Mouse (Mus musculus): ENCODE measurements around the gene Edf1. TPM values are rescaled to one million over a fixed set of nuclear protein-coding genes. Genes with fewer than 3 reads are reported as not detected.

Edf1 gene
- polyA plus RNA-seq, 1 experiment from 2014 or later = 386 TPM

DNA sequence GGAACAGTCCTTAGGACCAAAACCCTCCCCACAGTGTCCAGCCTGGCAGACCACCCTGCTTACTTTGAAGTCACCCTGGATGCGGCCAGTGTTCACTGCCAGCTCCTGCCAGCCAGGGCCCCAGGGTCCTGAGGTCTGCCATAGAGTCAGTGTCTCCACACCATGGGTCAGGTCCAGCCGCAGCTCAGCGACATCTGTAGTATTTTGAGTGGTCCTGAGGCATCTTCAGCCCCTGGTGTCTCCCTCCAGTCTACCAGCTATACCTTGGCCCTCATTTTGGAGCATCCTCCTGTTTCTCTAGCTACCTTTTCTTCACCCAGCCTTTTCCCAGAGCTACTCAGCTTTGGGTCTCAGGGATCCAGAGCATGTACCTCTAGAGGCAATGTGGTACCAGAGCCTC, 11.7 kb downstream of the Edf1 start:
- Histone ChIP-seq H3K9me3 (no peaks in the 10 kb centered on the region), H3K27me3 (replicated peaks) (no peaks in the 10 kb centered on the region), H3K9ac (no peak overlapping the region), H3K27ac (no peak overlapping the region), H3K4me3 (no peak overlapping the region), H3K4me2 (replicated peaks) (no peak overlapping the region), H3K4me1 (peaks cover 14% of the 10 kb centered on the region), H3K36me3 (peaks cover 75% of the 10 kb centered on the region)
- WGBS = 96% methylated on average over 3 of the region's 3 CpGs
- no peak for ATAC-seq (ENCODE audit: low FRiP score, low read depth)

DNA sequence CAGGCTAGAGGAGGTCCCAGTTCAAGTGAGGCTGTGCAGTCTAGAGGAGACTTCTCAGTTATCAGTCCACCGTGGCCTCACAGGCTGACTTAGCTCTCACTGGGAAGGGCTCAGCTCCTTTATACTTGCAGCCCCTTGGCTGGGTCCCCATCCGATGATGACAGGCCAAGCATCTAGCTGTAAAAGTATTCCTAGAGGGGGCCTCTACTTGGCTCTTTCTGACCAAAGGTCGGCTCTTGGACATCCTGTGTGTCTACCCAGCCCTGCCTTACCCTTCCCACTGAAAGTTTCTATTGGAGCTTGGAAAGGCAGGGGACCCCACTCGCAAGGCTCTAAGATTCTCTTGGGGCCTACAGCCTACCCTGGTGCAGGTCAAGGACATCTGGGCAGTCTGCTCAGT, 13.6 kb downstream of the Edf1 start:
- H3K27me3 ChIP-seq (replicated peaks) = peaks cover 9% of the 10 kb centered on the region
- no peak overlapping the region for H3K9ac ChIP-seq
- no peak overlapping the region for H3K27ac ChIP-seq
- no peak for ATAC-seq (ENCODE audit: low FRiP score, low read depth)
- WGBS = 91% methylated on average over 4 of the region's 4 CpGs
- no peak overlapping the region for H3K4me2 ChIP-seq (replicated peaks)
- H3K4me1 ChIP-seq = peaks cover 21% of the 10 kb centered on the region
- H3K36me3 ChIP-seq = peaks cover 56% of the 10 kb centered on the region
- no peak overlapping the region for H3K4me3 ChIP-seq
- no peaks in the 10 kb centered on the region for H3K9me3 ChIP-seq

DNA sequence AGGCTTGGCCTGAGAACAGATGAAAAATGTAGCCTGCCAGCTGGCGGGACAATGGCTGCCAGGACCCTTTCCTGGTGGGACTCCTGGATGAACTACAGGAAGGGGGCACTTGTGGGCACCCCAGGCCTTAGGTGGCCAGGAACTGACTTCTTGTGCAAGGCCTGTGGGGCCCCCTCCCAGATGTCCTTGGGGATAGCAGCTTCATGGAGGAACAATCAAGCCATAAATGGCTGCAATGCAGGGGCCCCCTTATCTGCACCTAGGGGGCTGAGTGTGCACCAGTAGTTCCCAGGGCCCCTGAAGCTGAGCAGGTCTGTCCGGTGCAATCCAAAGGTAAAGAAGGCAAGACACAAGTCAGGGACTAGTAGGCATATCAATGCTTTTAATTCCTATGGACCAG, 15.4 kb downstream of the Edf1 start:
- Histone ChIP-seq H3K9ac (no peak overlapping the region), H3K36me3 (peaks cover 37% of the 10 kb centered on the region), H3K4me3 (no peak overlapping the region), H3K27me3 (replicated peaks) (peaks cover 28% of the 10 kb centered on the region), H3K9me3 (no peaks in the 10 kb centered on the region), H3K4me1 (peaks cover 31% of the 10 kb centered on the region), H3K4me2 (replicated peaks) (peak overlapping the region; percentile 86), H3K27ac (no peak overlapping the region)
- no peak for ATAC-seq (ENCODE audit: low FRiP score, low read depth)
- 90% methylated on average over 2 of the region's 2 CpGs for WGBS

GRCm38 (mm10) chr2:25574136-25574535, 16.5 kb downstream of the Edf1 start:
- H3K27ac ChIP-seq = no peak overlapping the region
- peaks cover 27% of the 10 kb centered on the region for H3K36me3 ChIP-seq
- H3K27me3 ChIP-seq (replicated peaks) = peaks cover 39% of the 10 kb centered on the region
- ATAC-seq (ENCODE audit: low FRiP score, low read depth) = no peak; the same call in 1 of the 2 replicates
- peak overlapping the region; percentile 55 for H3K4me3 ChIP-seq
- WGBS = 16% methylated on average over 11 of the region's 11 CpGs
- peak overlapping the region; percentile 86 for H3K4me2 ChIP-seq (replicated peaks)
- H3K9me3 ChIP-seq = no peaks in the 10 kb centered on the region
- peak overlapping the region; percentile 61 for H3K9ac ChIP-seq
- H3K4me1 ChIP-seq = peaks cover 41% of the 10 kb centered on the region

GRCm38 (mm10) chr2:25574579-25575431, 17.2 kb downstream of the Edf1 start, which contains the start of the genes Mamdc4 and Phpt1:
Mamdc4 (minus strand) TSS chr2:25574845.
Phpt1 (minus strand) TSS chr2:25575224.
- peak within 1 kb of the TSS; percentile 61 for H3K9ac ChIP-seq
- peak; percentile 98 for ATAC-seq (ENCODE audit: low FRiP score, low read depth)
- peaks cover 48% of the 10 kb centered on the region for H3K4me1 ChIP-seq
- H3K27me3 ChIP-seq (replicated peaks) = peaks cover 45% of the 10 kb centered on the region
- peak within 1 kb of the TSS; percentile 86 for H3K4me2 ChIP-seq (replicated peaks)
- H3K9me3 ChIP-seq = no peaks in the 10 kb centered on the region
- peaks cover 20% of the 10 kb centered on the region for H3K36me3 ChIP-seq
- H3K27ac ChIP-seq = peak within 1 kb of the TSS; percentile 57; the same call in 1 of the 2 replicates
- peak within 1 kb of the TSS; percentile 55 for H3K4me3 ChIP-seq
- under 1% methylated on average over 43 of the region's 45 CpGs for WGBS

GRCm38 (mm10) chr2:25575432-25576027, 17.9 kb downstream of the Edf1 start:
- Histone ChIP-seq H3K9ac (peak overlapping the region; percentile 59), H3K4me1 (peaks cover 51% of the 10 kb centered on the region), H3K4me2 (replicated peaks) (peak overlapping the region; percentile 86), H3K36me3 (peaks cover 16% of the 10 kb centered on the region), H3K27ac (peak overlapping the region; percentile 57; the same call in 1 of the 2 replicates), H3K9me3 (no peaks in the 10 kb centered on the region), H3K4me3 (peak overlapping the region; percentile 55), H3K27me3 (replicated peaks) (peaks cover 52% of the 10 kb centered on the region)
- peak; percentile 22; the same call in 1 of the 2 replicates for ATAC-seq (ENCODE audit: low FRiP score, low read depth)
- WGBS = 18% methylated on average over 21 of the region's 21 CpGs

- WGBS = 74% methylated on average over 16 of the region's 16 CpGs
- Histone ChIP-seq H3K4me3 (no peak overlapping the region), H3K36me3 (peaks cover 14% of the 10 kb centered on the region), H3K27me3 (replicated peaks) (peaks cover 59% of the 10 kb centered on the region), H3K9me3 (no peaks in the 10 kb centered on the region), H3K4me1 (peaks cover 57% of the 10 kb centered on the region), H3K9ac (0 out of 2 replicates have a peak overlapping the region, but pooled peaks have one; percentile 59), H3K4me2 (replicated peaks) (peak overlapping the region; percentile 86), H3K27ac (no peak overlapping the region)
- no peak for ATAC-seq (ENCODE audit: low FRiP score, low read depth)
These were observed 18.6 kb downstream of the Edf1 start for GRCm38 (mm10) chr2:25576028-25576850.

DNA sequence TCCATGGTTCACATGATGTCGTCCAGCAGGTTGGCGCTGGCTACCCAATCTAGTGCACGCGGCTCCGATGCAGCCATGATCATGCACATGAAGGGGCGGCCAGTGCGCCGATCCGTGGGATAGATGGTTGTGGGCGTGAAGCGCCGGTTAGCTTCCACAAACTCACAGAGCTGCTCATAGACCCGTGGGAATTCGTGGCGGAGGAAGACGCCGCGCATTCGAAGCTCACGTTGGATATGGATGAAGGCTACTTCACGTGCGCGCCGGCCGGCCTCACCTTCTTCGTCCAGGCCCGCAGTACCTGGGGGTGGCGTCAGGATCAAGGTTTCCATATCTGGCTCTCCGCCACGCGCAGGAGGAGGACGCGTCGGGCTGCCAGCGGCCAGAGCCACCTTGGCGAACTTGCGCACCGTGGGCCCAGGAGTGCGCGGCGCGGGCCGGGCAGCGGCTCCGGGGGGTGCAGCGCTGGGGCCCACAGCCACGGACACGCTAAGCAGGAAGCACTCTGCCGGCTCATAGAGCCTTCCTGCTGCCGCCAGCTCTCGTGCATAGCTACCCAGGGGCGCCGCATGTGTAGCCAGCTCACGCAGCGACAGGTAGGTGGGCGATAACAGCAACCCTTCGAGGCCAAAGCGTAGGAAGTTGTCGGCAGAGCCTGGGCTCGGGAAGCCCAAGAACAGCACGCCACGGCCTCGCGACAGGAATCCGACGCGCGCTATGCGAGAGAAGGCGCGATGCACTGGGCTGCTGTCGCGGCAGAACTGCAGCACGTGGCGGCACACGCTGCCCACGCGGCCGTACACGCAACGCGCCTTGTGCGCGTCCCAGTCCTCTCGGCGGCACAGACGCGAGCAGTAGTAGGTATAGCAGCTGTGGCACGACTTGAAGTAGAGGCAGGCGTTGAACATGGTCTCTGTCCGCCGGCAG, 19.6 kb downstream of the Edf1 start:
- Histone ChIP-seq H3K4me3 (peak overlapping the region; percentile 19), H3K27ac (no peak overlapping the region), H3K4me2 (replicated peaks) (peak overlapping the region; percentile 50), H3K9me3 (no peaks in the 10 kb centered on the region), H3K9ac (0 out of 2 replicates have a peak overlapping the region, but pooled peaks have one; percentile 26), H3K27me3 (replicated peaks) (peaks cover 59% of the 10 kb centered on the region), H3K4me1 (peaks cover 67% of the 10 kb centered on the region), H3K36me3 (0 out of 2 replicates have a peak, but pooled peaks cover 6% of the 10 kb centered on the region)
- WGBS = 13% methylated on average over 92 of the region's 92 CpGs
- no peak for ATAC-seq (ENCODE audit: low FRiP score, low read depth)

DNA sequence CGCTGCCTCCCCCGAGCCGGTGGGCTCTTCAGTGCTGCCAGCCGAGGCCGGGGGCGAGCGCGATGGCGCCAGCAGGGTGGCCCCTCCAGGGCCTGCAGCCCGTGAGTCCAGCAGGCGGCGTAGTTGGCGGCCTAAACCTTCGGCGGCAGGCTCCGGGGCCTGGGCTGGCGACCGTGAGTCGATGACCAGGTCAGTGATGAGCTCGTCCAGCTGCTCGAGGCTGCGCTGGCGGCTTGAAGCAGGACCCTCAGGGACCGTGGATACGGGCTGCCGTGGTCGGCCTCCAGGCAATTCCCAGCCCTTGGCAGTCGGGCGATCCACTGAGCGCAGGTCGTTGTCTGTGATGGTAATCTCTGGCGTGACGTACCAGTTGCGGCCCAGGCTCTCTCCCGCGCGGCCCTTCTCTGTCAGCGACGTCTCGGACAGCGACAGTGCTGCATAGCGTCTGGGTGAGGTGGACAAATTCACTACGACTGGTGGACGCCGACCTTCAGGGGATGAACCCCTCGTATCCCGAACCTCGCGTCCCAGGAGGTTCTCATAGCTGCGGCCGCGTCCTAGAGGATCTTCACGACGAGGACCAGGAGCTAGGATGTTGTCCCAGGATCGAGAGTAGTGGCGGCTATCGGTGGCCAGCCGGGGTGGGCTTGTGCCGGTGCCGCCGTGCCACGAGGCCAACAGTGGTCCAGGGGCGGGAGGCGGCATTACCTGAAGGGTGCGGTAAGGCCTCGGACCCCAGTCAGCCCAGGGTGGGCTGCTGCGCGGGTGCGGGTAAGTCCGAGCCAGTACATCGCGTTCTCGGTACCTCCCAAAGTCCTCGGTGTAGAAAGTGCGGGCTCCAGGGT, 20.5 kb downstream of the Edf1 start:
- Histone ChIP-seq H3K27ac (no peak overlapping the region), H3K4me2 (replicated peaks) (peak overlapping the region; percentile 50), H3K4me1 (peaks cover 73% of the 10 kb centered on the region), H3K27me3 (replicated peaks) (peaks cover 59% of the 10 kb centered on the region), H3K9ac (peak overlapping the region; percentile 26; the same call in 1 of the 2 replicates), H3K36me3 (peaks cover 3% of the 10 kb centered on the region), H3K9me3 (no peaks in the 10 kb centered on the region), H3K4me3 (peak overlapping the region; percentile 19)
- no peak for ATAC-seq (ENCODE audit: low FRiP score, low read depth)
- WGBS = 6% methylated on average over 75 of the region's 75 CpGs
